Mouse (Mus musculus) kidney, adult 2 months (tissue): ENCODE measurements at regions not wholly inside any gene's neighbourhood (a gene's known extent, or its start where the extent isn't known, plus 50 kb on each side); places are given as distances from the start of the nearest gene placed in this dataset.

ENCODE experiments used
- CTCF ChIP-seq: fragments of 200-500 bp; conservative IDR thresholded peaks from 2 replicates; pipeline ENCODE4 v1.5.1; 2011; ENCODE audit warnings: low read depth, mild to moderate bottlenecking, control low read depth, low read length, moderate library complexity, mixed read lengths; ENCODE audit not compliant: insufficient read depth, insufficient read length
- POLR2A ChIP-seq: fragments of 200-500 bp; IDR thresholded peaks from one replicate; pipeline ENCODE4 v1.6.1; 2011; ENCODE audit warnings: low read depth, low read length, control low read depth

DNA sequence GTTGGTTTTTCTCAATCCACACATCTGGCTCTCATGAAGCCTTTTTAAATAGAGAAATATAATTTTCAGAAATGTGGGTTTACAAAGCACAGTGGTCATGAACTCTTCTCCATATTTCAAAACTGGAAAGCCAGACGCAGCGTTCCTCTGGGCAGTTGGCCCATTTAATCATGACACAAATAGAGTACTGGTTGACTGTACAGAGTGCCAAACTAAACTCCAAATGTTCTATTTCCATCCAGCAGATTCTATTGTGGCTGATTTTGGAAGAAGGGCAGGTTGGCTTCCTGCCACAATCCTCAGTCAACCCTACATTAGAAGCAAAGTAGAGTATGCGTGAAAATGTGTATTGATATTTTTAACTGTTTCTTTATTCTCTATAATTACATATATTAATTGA is 484.3 kb upstream of the Pcdh17 start:
- TF ChIP-seq CTCF, result no peak
- no peak for TF ChIP-seq POLR2A
